Mouse (Mus musculus): ENCODE data around the gene Olfr20. TPM values are rescaled to one million over a fixed set of nuclear protein-coding genes. Genes with fewer than 3 reads are reported as not detected.
"Not testable (repeated sequence)": the region's sequence is repeated elsewhere in the genome, so short reads cannot be mapped to it uniquely, and the experiment has no call there.

Gene Olfr20
- total RNA-seq (2021) (not detected), polyA plus RNA-seq (2012; rRNA removed) (not detected in 2 replicates)
- long read RNA-seq: 0 reads

- H3K27ac ChIP-seq: no peak within 1 kb of the TSS
- H3K4me3 ChIP-seq: no peak within 1 kb of the TSS
- no peaks in the 10 kb centered on the region for H3K4me1 ChIP-seq (ENCODE audit: control insufficient read depth, insufficient read depth, low read length)
- intact Hi-C loops (cut with DNase I): no loop called here
- no peak for DNase-seq
- 35% methylated on average over 3 of the region's 3 CpGs for WGBS
- H3K27me3 ChIP-seq (ENCODE audit: control insufficient read depth, insufficient read depth, low read length): no peaks in the 10 kb centered on the region
- no peaks in the 10 kb centered on the region for H3K79me2 ChIP-seq (replicated peaks; ENCODE audit: control insufficient read depth, insufficient read depth, low read length)
- H3K36me3 ChIP-seq (ENCODE audit: control insufficient read depth, insufficient read depth, low read length): no peaks in the 10 kb centered on the region
- no peak within 1 kb of the TSS for H3K9ac ChIP-seq (ENCODE audit: low read depth, low read length)
- TF ChIP-seq CTCF (IDR thresholded peaks at IDR 0.05) (no peak), EP300 (IDR thresholded peaks at IDR 0.05; ENCODE audit: insufficient read depth, low read depth, low read length) (no peak), POLR2A (IDR thresholded peaks at IDR 0.05; ENCODE audit: insufficient read depth, low read depth, low read length) (no peak)
These were observed at the start of gene Olfr20 for GRCm38 (mm10) chr11:73350483-73350882. Gene Olfr20 (plus strand): TSS chr11:73350783.

- DNase-seq: no peak
- Histone ChIP-seq H3K36me3 (ENCODE audit: control insufficient read depth, insufficient read depth, low read length) (no peaks in the 10 kb centered on the region), H3K79me2 (replicated peaks; ENCODE audit: control insufficient read depth, insufficient read depth, low read length) (no peaks in the 10 kb centered on the region), H3K27ac (no peak overlapping the region), H3K4me3 (no peak overlapping the region), H3K4me1 (ENCODE audit: control insufficient read depth, insufficient read depth, low read length) (no peaks in the 10 kb centered on the region), H3K27me3 (ENCODE audit: control insufficient read depth, insufficient read depth, low read length) (no peaks in the 10 kb centered on the region), H3K9ac (ENCODE audit: low read depth, low read length) (no peak overlapping the region)
- 58% methylated on average over 2 of the region's 2 CpGs for WGBS
- intact Hi-C loops (cut with DNase I): no loop called here
- TF ChIP-seq EP300 (IDR thresholded peaks at IDR 0.05; ENCODE audit: insufficient read depth, low read depth, low read length) (no peak), POLR2A (IDR thresholded peaks at IDR 0.05; ENCODE audit: insufficient read depth, low read depth, low read length) (no peak), CTCF (IDR thresholded peaks at IDR 0.05) (no peak)
These were observed 47.5 kb upstream of the Olfr20 start for GRCm38 (mm10) chr11:73303123-73303522.

- H3K9ac ChIP-seq (ENCODE audit: low read depth, low read length): no peak overlapping the region
- H3K79me2 ChIP-seq (replicated peaks; ENCODE audit: control insufficient read depth, insufficient read depth, low read length): no peaks in the 10 kb centered on the region
- H3K27me3 ChIP-seq (ENCODE audit: control insufficient read depth, insufficient read depth, low read length): no peaks in the 10 kb centered on the region
- WGBS: 46% methylated on average over 3 of the region's 3 CpGs
- peaks cover 2% of the 10 kb centered on the region; the same call in 1 of the 2 replicates for H3K36me3 ChIP-seq (ENCODE audit: control insufficient read depth, insufficient read depth, low read length)
- intact Hi-C loops (cut with DNase I): no loop called here
- H3K4me1 ChIP-seq (ENCODE audit: control insufficient read depth, insufficient read depth, low read length): no peaks in the 10 kb centered on the region
- no peak for DNase-seq
- H3K4me3 ChIP-seq: no peak overlapping the region
- H3K27ac ChIP-seq: no peak overlapping the region
- TF ChIP-seq EP300 (IDR thresholded peaks at IDR 0.05; ENCODE audit: insufficient read depth, low read depth, low read length) (no peak), POLR2A (IDR thresholded peaks at IDR 0.05; ENCODE audit: insufficient read depth, low read depth, low read length) (no peak), CTCF (IDR thresholded peaks at IDR 0.05) (no peak)
These were observed 34.6 kb upstream of the Olfr20 start for GRCm38 (mm10) chr11:73315961-73316360.

- 44% methylated on average over 2 of the region's 2 CpGs for WGBS
- H3K4me3 ChIP-seq; H3K9ac ChIP-seq (ENCODE audit: low read depth, low read length); DNase-seq; H3K27me3 ChIP-seq (ENCODE audit: control insufficient read depth, insufficient read depth, low read length); H3K4me1 ChIP-seq (ENCODE audit: control insufficient read depth, insufficient read depth, low read length); intact Hi-C loops (cut with DNase I); H3K79me2 ChIP-seq (replicated peaks; ENCODE audit: control insufficient read depth, insufficient read depth, low read length); H3K36me3 ChIP-seq (ENCODE audit: control insufficient read depth, insufficient read depth, low read length): not testable (repeated sequence)
- peak overlapping the region; percentile 29; the same call in 1 of the 2 replicates for H3K27ac ChIP-seq
These were observed 32.0 kb upstream of the Olfr20 start for GRCm38 (mm10) chr11:73318581-73318980.

- H3K4me1 ChIP-seq (ENCODE audit: control insufficient read depth, insufficient read depth, low read length); H3K27ac ChIP-seq; H3K79me2 ChIP-seq (replicated peaks; ENCODE audit: control insufficient read depth, insufficient read depth, low read length); DNase-seq; H3K9ac ChIP-seq (ENCODE audit: low read depth, low read length); H3K4me3 ChIP-seq; intact Hi-C loops (cut with DNase I); H3K27me3 ChIP-seq (ENCODE audit: control insufficient read depth, insufficient read depth, low read length); H3K36me3 ChIP-seq (ENCODE audit: control insufficient read depth, insufficient read depth, low read length): not testable (repeated sequence)
- WGBS: 84% methylated on average over 13 of the region's 13 CpGs
These were observed 29.5 kb upstream of the Olfr20 start for GRCm38 (mm10) chr11:73321064-73321463.

- Histone ChIP-seq H3K27ac (peak overlapping the region; percentile 4; the same call in 1 of the 2 replicates), H3K79me2 (replicated peaks; ENCODE audit: control insufficient read depth, insufficient read depth, low read length) (no peaks in the 10 kb centered on the region), H3K36me3 (ENCODE audit: control insufficient read depth, insufficient read depth, low read length) (no peaks in the 10 kb centered on the region), H3K4me3 (peak overlapping the region; percentile 11; the same call in 1 of the 2 replicates), H3K27me3 (ENCODE audit: control insufficient read depth, insufficient read depth, low read length) (no peaks in the 10 kb centered on the region), H3K9ac (ENCODE audit: low read depth, low read length) (peak overlapping the region; percentile 36), H3K4me1 (ENCODE audit: control insufficient read depth, insufficient read depth, low read length) (peaks cover 1% of the 10 kb centered on the region)
- DNase-seq: no peak
- no peak for TF ChIP-seq CTCF (IDR thresholded peaks at IDR 0.05)
- TF ChIP-seq POLR2A (IDR thresholded peaks at IDR 0.05; ENCODE audit: insufficient read depth, low read depth, low read length): 0 out of 2 replicates have a peak, but pooled peaks have one; percentile 31
- intact Hi-C loops (cut with DNase I): no loop called here
- 61% methylated on average over 9 of the region's 9 CpGs for WGBS
These were observed 26.4 kb upstream of the Olfr20 start for GRCm38 (mm10) chr11:73323906-73324830.

Measured in heart, adult 2 months (tissue).